Mouse (Mus musculus): ENCODE results near the gene Ppp3r2. TPM values are rescaled to one million over a fixed set of nuclear protein-coding genes. Genes with fewer than 3 reads are reported as not detected.

Gene Ppp3r2
- 0.46 and 0.90 TPM in 2 replicates for total RNA-seq (2014; rRNA removed)
- polyA plus RNA-seq (2015; fragmentation: Nextera tagmentation; extraction: Ambion mirVana) = 0.18 and 0.19 TPM in 2 replicates

- no peaks in the 10 kb centered on the region for H3K4me1 ChIP-seq (ENCODE audit: insufficient read depth)
- DNase-seq = no peak
- no peaks in the 10 kb centered on the region for H3K27me3 ChIP-seq (ENCODE audit: insufficient read depth, low read length)
- no peak within 1 kb of the TSS for H3K9ac ChIP-seq
- 90% methylated on average over 13 of the region's 13 CpGs for WGBS
- H3K4me3 ChIP-seq (ENCODE audit: low read depth, low read length) = no peak within 1 kb of the TSS
- H3K36me3 ChIP-seq (ENCODE audit: insufficient read depth) = no peaks in the 10 kb centered on the region
- no peak within 1 kb of the TSS for H3K27ac ChIP-seq (ENCODE audit: low read depth, low read length)
- no peak for ATAC-seq
- H3K9me3 ChIP-seq (ENCODE audit: low read length) = no peaks in the 10 kb centered on the region
- TF ChIP-seq CTCF (IDR thresholded peaks at IDR 0.05; ENCODE audit: low read depth) = no peak
- H3K4me2 ChIP-seq (ENCODE audit: low read depth) = no peak within 1 kb of the TSS
Measured at GRCm38 (mm10) chr4:49681812-49682211, at the start of gene Ppp3r2. Gene Ppp3r2, minus strand, starts transcription at chr4:49682024.

DNA sequence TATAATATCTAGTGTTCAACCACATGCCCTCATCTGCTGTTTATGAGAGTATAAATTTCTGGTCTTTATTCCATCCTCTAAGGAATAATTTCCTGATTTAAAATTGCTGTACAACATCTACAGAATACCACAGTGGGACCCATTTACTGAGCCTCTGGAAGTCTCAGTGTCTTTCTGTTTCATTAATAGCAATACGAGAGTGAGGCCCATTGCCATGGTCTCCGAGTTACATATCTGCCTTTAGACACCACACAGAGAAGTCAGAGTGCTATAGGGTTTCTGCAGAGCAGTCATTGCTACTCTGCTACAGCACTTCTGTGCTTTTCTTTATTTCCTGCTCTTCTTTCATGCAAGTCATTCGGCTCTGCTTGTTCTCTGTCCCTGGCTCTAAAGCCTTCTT is 47.5 kb upstream of the Ppp3r2 start:
- H3K4me1 ChIP-seq (ENCODE audit: insufficient read depth) = no peaks in the 10 kb centered on the region
- no peak overlapping the region for H3K9ac ChIP-seq
- H3K36me3 ChIP-seq (ENCODE audit: insufficient read depth) = no peaks in the 10 kb centered on the region
- no peak overlapping the region for H3K4me2 ChIP-seq (ENCODE audit: low read depth)
- no peaks in the 10 kb centered on the region for H3K27me3 ChIP-seq (ENCODE audit: insufficient read depth, low read length)
- ATAC-seq (no peak), DNase-seq (no peak)
- H3K27ac ChIP-seq (ENCODE audit: low read depth, low read length) = no peak overlapping the region
- 51% methylated on average over 3 of the region's 3 CpGs for WGBS
- no peak overlapping the region for H3K4me3 ChIP-seq (ENCODE audit: low read depth, low read length)
- no peak for TF ChIP-seq CTCF (IDR thresholded peaks at IDR 0.05; ENCODE audit: low read depth)
- H3K9me3 ChIP-seq (ENCODE audit: low read length) = no peaks in the 10 kb centered on the region

DNA sequence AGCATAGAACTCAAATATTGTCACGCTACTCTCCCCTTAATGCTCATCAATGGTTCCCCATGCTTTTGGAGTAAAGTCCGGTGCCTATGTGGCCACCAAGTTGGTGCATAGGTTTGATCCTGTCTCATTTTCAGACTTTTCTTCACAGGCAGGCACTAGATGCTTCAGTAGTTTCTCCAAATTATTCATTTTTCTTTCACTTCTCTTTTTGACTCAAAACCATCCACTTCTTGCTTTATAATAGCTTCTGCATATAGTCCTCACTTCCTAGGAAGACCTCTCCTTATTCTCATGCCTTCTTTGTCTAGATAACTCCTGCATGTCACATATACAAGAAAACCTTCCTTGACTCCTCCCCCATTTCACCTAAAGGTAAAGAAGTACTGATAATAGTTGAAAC is 42.1 kb upstream of the Ppp3r2 start:
- WGBS = 93% methylated on average over 2 of the region's 2 CpGs

GRCm38 (mm10) chr4:49691405-49692194 is 9.8 kb upstream of the Ppp3r2 start:
- H3K4me3 ChIP-seq (ENCODE audit: low read depth, low read length) = no peak overlapping the region
- no peaks in the 10 kb centered on the region for H3K4me1 ChIP-seq (ENCODE audit: insufficient read depth)
- no peak for DNase-seq
- H3K27me3 ChIP-seq (ENCODE audit: insufficient read depth, low read length) = no peaks in the 10 kb centered on the region
- WGBS = 52% methylated on average over 12 of the region's 12 CpGs
- no peak for ATAC-seq
- no peak overlapping the region for H3K27ac ChIP-seq (ENCODE audit: low read depth, low read length)
- no peaks in the 10 kb centered on the region for H3K9me3 ChIP-seq (ENCODE audit: low read length)
- no peak overlapping the region for H3K4me2 ChIP-seq (ENCODE audit: low read depth)
- H3K36me3 ChIP-seq (ENCODE audit: insufficient read depth) = no peaks in the 10 kb centered on the region
- no peak overlapping the region for H3K9ac ChIP-seq
- no peak for TF ChIP-seq CTCF (IDR thresholded peaks at IDR 0.05; ENCODE audit: low read depth)

More for the DNA sequence above, 42.1 kb upstream of the Ppp3r2 start:
- Histone ChIP-seq H3K4me1 (ENCODE audit: insufficient read depth) (no peaks in the 10 kb centered on the region), H3K36me3 (ENCODE audit: insufficient read depth) (no peaks in the 10 kb centered on the region), H3K4me2 (ENCODE audit: low read depth) (no peak overlapping the region), H3K9ac (no peak overlapping the region), H3K27me3 (ENCODE audit: insufficient read depth, low read length) (no peaks in the 10 kb centered on the region), H3K4me3 (ENCODE audit: low read depth, low read length) (no peak overlapping the region), H3K27ac (ENCODE audit: low read depth, low read length) (no peak overlapping the region), H3K9me3 (ENCODE audit: low read length) (no peaks in the 10 kb centered on the region)
- no peak for DNase-seq
- no peak for TF ChIP-seq CTCF (IDR thresholded peaks at IDR 0.05; ENCODE audit: low read depth)
- no peak for ATAC-seq

GRCm38 (mm10) chr4:49688594-49689288 is 6.9 kb upstream of the Ppp3r2 start:
- TF ChIP-seq CTCF (IDR thresholded peaks at IDR 0.05; ENCODE audit: low read depth) = peak; percentile 95
- no peak overlapping the region for H3K4me3 ChIP-seq (ENCODE audit: low read depth, low read length)
- H3K27me3 ChIP-seq (ENCODE audit: insufficient read depth, low read length) = no peaks in the 10 kb centered on the region
- H3K27ac ChIP-seq (ENCODE audit: low read depth, low read length) = no peak overlapping the region
- H3K4me2 ChIP-seq (ENCODE audit: low read depth) = no peak overlapping the region
- no peaks in the 10 kb centered on the region for H3K36me3 ChIP-seq (ENCODE audit: insufficient read depth)
- H3K9ac ChIP-seq = no peak overlapping the region
- no peaks in the 10 kb centered on the region for H3K4me1 ChIP-seq (ENCODE audit: insufficient read depth)
- DNase-seq (peak; percentile 87), ATAC-seq (peak; percentile 86)
- WGBS = 6% methylated on average over 9 of the region's 9 CpGs
- H3K9me3 ChIP-seq (ENCODE audit: low read length) = no peaks in the 10 kb centered on the region

DNA sequence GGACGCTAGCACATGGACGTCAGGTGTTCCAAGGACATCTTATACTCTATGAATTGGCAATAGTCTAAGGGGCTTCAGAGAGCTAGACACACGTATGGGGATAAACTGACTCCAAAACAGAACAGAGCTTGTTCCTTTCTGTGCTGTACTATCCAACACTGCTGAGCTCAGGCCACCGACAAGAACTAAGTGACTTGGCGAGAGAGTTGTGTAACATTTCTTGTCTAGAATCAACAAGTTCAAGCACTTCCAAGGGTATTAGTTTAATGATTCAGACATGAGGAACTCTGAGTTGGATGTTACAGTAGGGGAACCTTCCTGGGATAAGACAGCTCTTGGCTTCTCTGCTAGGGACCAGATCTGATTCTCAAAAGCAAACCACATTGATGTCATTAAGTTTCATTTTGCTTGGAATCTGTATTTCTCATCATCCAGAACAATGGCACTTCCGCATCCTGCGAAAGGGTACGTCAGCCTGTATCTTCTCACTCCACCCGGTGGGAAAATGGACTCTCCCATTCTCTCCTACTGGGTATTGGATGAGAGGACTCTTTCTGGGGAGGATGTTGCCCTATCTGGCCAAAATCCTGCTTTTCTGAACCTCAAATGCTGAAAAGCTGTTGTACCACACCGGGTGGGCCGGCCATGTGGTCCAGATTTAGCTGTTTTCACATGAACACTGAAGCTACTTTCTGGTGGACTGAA is 1.5 kb downstream of the Ppp3r2 start:
- no peaks in the 10 kb centered on the region for H3K36me3 ChIP-seq (ENCODE audit: insufficient read depth)
- H3K27ac ChIP-seq (ENCODE audit: low read depth, low read length) = no peak overlapping the region
- H3K9ac ChIP-seq = no peak overlapping the region
- no peaks in the 10 kb centered on the region for H3K9me3 ChIP-seq (ENCODE audit: low read length)
- H3K27me3 ChIP-seq (ENCODE audit: insufficient read depth, low read length) = no peaks in the 10 kb centered on the region
- no peak overlapping the region for H3K4me3 ChIP-seq (ENCODE audit: low read depth, low read length)
- no peak for ATAC-seq
- H3K4me1 ChIP-seq (ENCODE audit: insufficient read depth) = no peaks in the 10 kb centered on the region
- no peak for DNase-seq
- 94% methylated on average over 11 of the region's 11 CpGs for WGBS
- TF ChIP-seq CTCF (IDR thresholded peaks at IDR 0.05; ENCODE audit: low read depth) = no peak
- H3K4me2 ChIP-seq (ENCODE audit: low read depth) = no peak overlapping the region
